In genomic region chr17:33921361-33921760, GRCm38 (mm10) we compare ENCODE assay signal across 13 mouse cellular contexts. TPM values are rescaled to one million over a fixed set of nuclear protein-coding genes. Genes with fewer than 3 reads are reported as not detected.
DNase-seq lines count a peak whose midpoint lies in the region; ATAC-seq lines count a peak whose summit lies in the region.
"Had no signal": no experiment of that assay in that cellular context is flagged by ENCODE, and none has a peak within 500 bp of the region (broad histone marks: within the 10 kb centered on the region; RNA-seq: fewer than 3 reads in every experiment).

No protein-coding gene starts in this region.

- no peaks in the 10 kb centered on the region for H3K27me3 ChIP-seq in forebrain, embryonic 15.5 days
- no peaks in the 10 kb centered on the region for H3K27me3 ChIP-seq in forebrain, embryonic 14.5 days (replicated peaks; ENCODE audit: control insufficient read depth, insufficient read depth, low read length)
- no peaks in the 10 kb centered on the region for H3K27me3 ChIP-seq in megakaryocyte, embryonic 14.5 days (replicated peaks)
- H3K27me3 ChIP-seq in embryonic facial prominence, embryonic 15.5 days: no peaks in the 10 kb centered on the region
- no peaks in the 10 kb centered on the region for H3K27me3 ChIP-seq in neural tube, embryonic 14.5 days (ENCODE audit: control insufficient read depth, insufficient read depth, low read length)

- H3K27ac ChIP-seq in forebrain, embryonic 15.5 days (replicated peaks): no peak overlapping the region
- no peak overlapping the region for H3K27ac ChIP-seq in forebrain, embryonic 14.5 days (ENCODE audit: low read depth, low read length)
- no peak overlapping the region for H3K27ac ChIP-seq in embryonic facial prominence, embryonic 15.5 days (replicated peaks)
- H3K27ac ChIP-seq in neural tube, embryonic 14.5 days (ENCODE audit: low read depth, low read length): no peak overlapping the region

- H3K4me1 ChIP-seq in forebrain, embryonic 15.5 days: peaks cover 32% of the 10 kb centered on the region
- peaks cover 24% of the 10 kb centered on the region for H3K4me1 ChIP-seq in forebrain, embryonic 14.5 days (ENCODE audit: control insufficient read depth, insufficient read depth, low read length)
- peaks cover 70% of the 10 kb centered on the region for H3K4me1 ChIP-seq in megakaryocyte, embryonic 14.5 days
- peaks cover 22% of the 10 kb centered on the region for H3K4me1 ChIP-seq in embryonic facial prominence, embryonic 15.5 days
- peaks cover 22% of the 10 kb centered on the region for H3K4me1 ChIP-seq in neural tube, embryonic 14.5 days (ENCODE audit: control insufficient read depth, insufficient read depth, low read length)

- no peaks in the 10 kb centered on the region for H3K9me3 ChIP-seq in forebrain, embryonic 15.5 days
- H3K9me3 ChIP-seq in forebrain, embryonic 14.5 days (replicated peaks; ENCODE audit: control insufficient read depth, low read length): no peaks in the 10 kb centered on the region
- 0 out of 2 replicates have a peak, but pooled peaks cover 5% of the 10 kb centered on the region for H3K9me3 ChIP-seq in megakaryocyte, embryonic 14.5 days
- no peaks in the 10 kb centered on the region for H3K9me3 ChIP-seq in embryonic facial prominence, embryonic 15.5 days (replicated peaks)
- H3K9me3 ChIP-seq in neural tube, embryonic 14.5 days (ENCODE audit: control insufficient read depth, low read length): no peaks in the 10 kb centered on the region

- no peaks in the 10 kb centered on the region for H3K36me3 ChIP-seq in forebrain, embryonic 15.5 days
- H3K36me3 ChIP-seq in forebrain, embryonic 14.5 days (ENCODE audit: control insufficient read depth, insufficient read depth, low read length): peaks cover 5% of the 10 kb centered on the region; the same call in 1 of the 2 replicates
- H3K36me3 ChIP-seq in megakaryocyte, embryonic 14.5 days (replicated peaks; ENCODE audit: low read length): peaks cover 73% of the 10 kb centered on the region
- H3K36me3 ChIP-seq in embryonic facial prominence, embryonic 15.5 days: peaks cover 10% of the 10 kb centered on the region; the same call in 1 of the 2 replicates
- H3K36me3 ChIP-seq in neural tube, embryonic 14.5 days (ENCODE audit: control insufficient read depth, insufficient read depth, low read length): 0 out of 2 replicates have a peak, but pooled peaks cover 3% of the 10 kb centered on the region

- no peak for ATAC-seq in forebrain, embryonic 15.5 days (replicated peaks)
- no peak for ATAC-seq in forebrain, embryonic 14.5 days
- no peak for ATAC-seq in megakaryocyte, adult 5-6 weeks (ENCODE audit: poor library complexity, severe bottlenecking)
- no peak for ATAC-seq in embryonic facial prominence, embryonic 15.5 days (ENCODE audit: insufficient number of reproducible peaks, low FRiP score, low TSS enrichment, low read depth)
- no peak for ATAC-seq in neural tube, embryonic 14.5 days (ENCODE audit: low read depth)

- WGBS in forebrain, embryonic 15.5 days: 93% methylated on average over 7 of the region's 7 CpGs
- WGBS in forebrain, embryonic 14.5 days: 86% methylated on average over 7 of the region's 7 CpGs
- WGBS in embryonic facial prominence, embryonic 15.5 days: 79% methylated on average over 7 of the region's 7 CpGs
- 92% methylated on average over 7 of the region's 7 CpGs for WGBS in neural tube, embryonic 14.5 days

- 0 out of 2 replicates have a peak overlapping the region, but pooled peaks have one; percentile 89 for H3K4me2 ChIP-seq in forebrain, embryonic 15.5 days (replicated peaks)
- no peak overlapping the region for H3K4me2 ChIP-seq in forebrain, embryonic 14.5 days (ENCODE audit: low read length)
- no peak overlapping the region for H3K4me2 ChIP-seq in embryonic facial prominence, embryonic 15.5 days (replicated peaks)
- H3K4me2 ChIP-seq in neural tube, embryonic 14.5 days (ENCODE audit: low read depth, low read length): peak overlapping the region; percentile 4; the same call in 1 of the 2 replicates

- H3K9ac ChIP-seq in forebrain, embryonic 15.5 days (replicated peaks): no peak overlapping the region
- no peak overlapping the region for H3K9ac ChIP-seq in forebrain, embryonic 14.5 days (ENCODE audit: low read length)
- no peak overlapping the region for H3K9ac ChIP-seq in embryonic facial prominence, embryonic 15.5 days
- H3K9ac ChIP-seq in neural tube, embryonic 14.5 days (replicated peaks; ENCODE audit: low read depth, low read length): no peak overlapping the region

- H3K4me3 ChIP-seq in forebrain, embryonic 15.5 days: no peak overlapping the region
- H3K4me3 ChIP-seq in forebrain, embryonic 14.5 days (ENCODE audit: low read depth, low read length): no peak overlapping the region
- H3K4me3 ChIP-seq in megakaryocyte, embryonic 14.5 days (replicated peaks): peak overlapping the region; percentile 93
- 0 out of 2 replicates have a peak overlapping the region, but pooled peaks have one; percentile 66 for H3K4me3 ChIP-seq in embryonic facial prominence, embryonic 15.5 days (replicated peaks)
- no peak overlapping the region for H3K4me3 ChIP-seq in neural tube, embryonic 14.5 days (ENCODE audit: low read depth, low read length)

- DNase-seq in forebrain, embryonic 14.5 days (ENCODE audit: low spot score): no peak
- no peak for DNase-seq in thymus, postnatal 14 days

RNA-seq across cellular contexts. Expression of gene Zbtb22, which starts 5.7 kb away (rescaled TPM):
- polyA plus RNA-seq in forebrain, embryonic 15.5 days (2015; fragmentation: Nextera tagmentation; extraction: Ambion mirVana): 18.7 and 19.5 TPM in 2 replicates
- 12.3 and 12.6 TPM in 2 replicates for polyA plus RNA-seq in forebrain, embryonic 14.5 days (2014; fragmentation: Nextera tagmentation; extraction: Ambion mirVana)
- 45.3 and 51.7 TPM in 2 replicates for polyA plus RNA-seq in megakaryocyte, embryonic 14.5 days (2012; ENCODE audit: insufficient read depth, low replicate concordance)
- 13.7 and 14.0 TPM in 2 replicates for total RNA-seq in megakaryocyte, adult 5-6 weeks (2015)
- 22.0 and 25.8 TPM in 2 replicates for total RNA-seq in megakaryocyte, adult 5-6 weeks (2017)
- polyA plus RNA-seq in embryonic facial prominence, embryonic 15.5 days (2015; fragmentation: Nextera tagmentation; extraction: Ambion mirVana): 15.8 and 17.8 TPM in 2 replicates
- polyA plus RNA-seq in neural tube, embryonic 14.5 days (2014; fragmentation: Nextera tagmentation; extraction: Ambion mirVana): 6.5 and 8.9 TPM in 2 replicates

RNA-seq across cellular contexts. Expression of gene Tapbp, which starts 5.7 kb away (rescaled TPM):
- 18.2 and 18.4 TPM in 2 replicates for polyA plus RNA-seq in forebrain, embryonic 15.5 days (2015; fragmentation: Nextera tagmentation; extraction: Ambion mirVana)
- polyA plus RNA-seq in forebrain, embryonic 14.5 days (2014; fragmentation: Nextera tagmentation; extraction: Ambion mirVana): 14.1 and 17.7 TPM in 2 replicates
- polyA plus RNA-seq in megakaryocyte, embryonic 14.5 days (2012; ENCODE audit: insufficient read depth, low replicate concordance): 362 and 606 TPM in 2 replicates
- 99.7 and 105 TPM in 2 replicates for total RNA-seq in megakaryocyte, adult 5-6 weeks (2015)
- 88.9 and 93.3 TPM in 2 replicates for total RNA-seq in megakaryocyte, adult 5-6 weeks (2017)
- polyA plus RNA-seq in embryonic facial prominence, embryonic 15.5 days (2015; fragmentation: Nextera tagmentation; extraction: Ambion mirVana): 40.2 and 49.3 TPM in 2 replicates
- 35.7 and 36.2 TPM in 2 replicates for polyA plus RNA-seq in neural tube, embryonic 14.5 days (2014; fragmentation: Nextera tagmentation; extraction: Ambion mirVana)

RNA-seq across cellular contexts. Expression of gene Rgl2, which starts 8.0 kb away (rescaled TPM):
- 46.6 and 47.2 TPM in 2 replicates for polyA plus RNA-seq in forebrain, embryonic 15.5 days (2015; fragmentation: Nextera tagmentation; extraction: Ambion mirVana)
- 27.2 and 36.0 TPM in 2 replicates for polyA plus RNA-seq in forebrain, embryonic 14.5 days (2014; fragmentation: Nextera tagmentation; extraction: Ambion mirVana)
- polyA plus RNA-seq in megakaryocyte, embryonic 14.5 days (2012; ENCODE audit: insufficient read depth, low replicate concordance): 90.4 and 221 TPM in 2 replicates
- total RNA-seq in megakaryocyte, adult 5-6 weeks (2015): 33.6 and 38.2 TPM in 2 replicates
- total RNA-seq in megakaryocyte, adult 5-6 weeks (2017): 51.8 and 58.3 TPM in 2 replicates
- 57.1 and 64.4 TPM in 2 replicates for polyA plus RNA-seq in embryonic facial prominence, embryonic 15.5 days (2015; fragmentation: Nextera tagmentation; extraction: Ambion mirVana)
- polyA plus RNA-seq in neural tube, embryonic 14.5 days (2014; fragmentation: Nextera tagmentation; extraction: Ambion mirVana): 48.8 and 51.3 TPM in 2 replicates

RNA-seq across cellular contexts. Expression of gene Daxx, which starts 12.1 kb away (rescaled TPM):
- polyA plus RNA-seq in forebrain, embryonic 15.5 days (2015; fragmentation: Nextera tagmentation; extraction: Ambion mirVana): 61.5 and 63.5 TPM in 2 replicates
- 43.3 and 48.0 TPM in 2 replicates for polyA plus RNA-seq in forebrain, embryonic 14.5 days (2014; fragmentation: Nextera tagmentation; extraction: Ambion mirVana)
- 11.0 and 20.0 TPM in 2 replicates for polyA plus RNA-seq in megakaryocyte, embryonic 14.5 days (2012; ENCODE audit: insufficient read depth, low replicate concordance)
- 42.1 and 49.7 TPM in 2 replicates for total RNA-seq in megakaryocyte, adult 5-6 weeks (2015)
- 39.3 and 63.3 TPM in 2 replicates for total RNA-seq in megakaryocyte, adult 5-6 weeks (2017)
- 48.5 and 51.7 TPM in 2 replicates for polyA plus RNA-seq in embryonic facial prominence, embryonic 15.5 days (2015; fragmentation: Nextera tagmentation; extraction: Ambion mirVana)
- 46.0 and 54.1 TPM in 2 replicates for polyA plus RNA-seq in neural tube, embryonic 14.5 days (2014; fragmentation: Nextera tagmentation; extraction: Ambion mirVana)

RNA-seq across cellular contexts. Expression of gene Platr17, which starts 16.4 kb away (rescaled TPM):
- polyA plus RNA-seq in forebrain, embryonic 15.5 days (2015; fragmentation: Nextera tagmentation; extraction: Ambion mirVana): 0.32 and 0.80 TPM in 2 replicates
- 0.28 TPM in 1 of 2 replicates, not detected in the other for polyA plus RNA-seq in forebrain, embryonic 14.5 days (2014; fragmentation: Nextera tagmentation; extraction: Ambion mirVana)
- not detected in 2 replicates for polyA plus RNA-seq in megakaryocyte, embryonic 14.5 days (2012; ENCODE audit: insufficient read depth, low replicate concordance)
- 4.9 and 9.8 TPM in 2 replicates for total RNA-seq in megakaryocyte, adult 5-6 weeks (2015)
- total RNA-seq in megakaryocyte, adult 5-6 weeks (2017): 2.6 and 5.9 TPM in 2 replicates
- polyA plus RNA-seq in embryonic facial prominence, embryonic 15.5 days (2015; fragmentation: Nextera tagmentation; extraction: Ambion mirVana): 0.55 and 0.58 TPM in 2 replicates
- 0.70 and 0.79 TPM in 2 replicates for polyA plus RNA-seq in neural tube, embryonic 14.5 days (2014; fragmentation: Nextera tagmentation; extraction: Ambion mirVana)
- total RNA-seq: adrenal gland, postnatal 14 days; MEL had no signal
- polyA plus RNA-seq: C2C12; gonadal fat pad, adult 2 months; heart, postnatal 0 days; kidney, embryonic 14.5 days had no signal

Comparison
In these comparisons a context has a peak if more than half of its experiments do, and no peak if none do; other contexts are left out.
1. H3K4me2 ChIP-seq: peak in forebrain, embryonic 15.5 days (single experiment) and neural tube, embryonic 14.5 days (single experiment); none in forebrain, embryonic 14.5 days (single experiment) and embryonic facial prominence, embryonic 15.5 days (single experiment).
2. H3K4me3 ChIP-seq: peak in megakaryocyte, embryonic 14.5 days (single experiment) and embryonic facial prominence, embryonic 15.5 days (single experiment); none in forebrain, embryonic 15.5 days (single experiment), forebrain, embryonic 14.5 days (single experiment) and neural tube, embryonic 14.5 days (single experiment).